Mouse (Mus musculus) monocyte, adult 5-6 weeks (primary cell): ENCODE results near the gene Map9. TPM values are rescaled to one million over a fixed set of nuclear protein-coding genes. Genes with fewer than 3 reads are reported as not detected.
"Not testable (repeated sequence)": the region's sequence is repeated elsewhere in the genome, so short reads cannot be mapped to it uniquely, and the experiment has no call there.

ENCODE experiments used
- ATAC-seq: fragments of 153-309, 156-312 bp; replicated peaks from 2 replicates; pipeline ENCODE4 v1.8.0; 2017; ENCODE audit warnings: mild to moderate bottlenecking; ENCODE audit not compliant: low TSS enrichment, insufficient number of reproducible peaks, severe bottlenecking, poor library complexity, low FRiP score
- total RNA-seq: library from RNA; stranded (forward); fragments of 200-1000, 200-491, 200-594 nt; gene quantifications from 3 replicates; pipeline ENCODE4 v1.2.3, GENCODE M21; 2017

Gene Map9
- total RNA-seq, 1 experiment from 2014 or later: not detected

DNA sequence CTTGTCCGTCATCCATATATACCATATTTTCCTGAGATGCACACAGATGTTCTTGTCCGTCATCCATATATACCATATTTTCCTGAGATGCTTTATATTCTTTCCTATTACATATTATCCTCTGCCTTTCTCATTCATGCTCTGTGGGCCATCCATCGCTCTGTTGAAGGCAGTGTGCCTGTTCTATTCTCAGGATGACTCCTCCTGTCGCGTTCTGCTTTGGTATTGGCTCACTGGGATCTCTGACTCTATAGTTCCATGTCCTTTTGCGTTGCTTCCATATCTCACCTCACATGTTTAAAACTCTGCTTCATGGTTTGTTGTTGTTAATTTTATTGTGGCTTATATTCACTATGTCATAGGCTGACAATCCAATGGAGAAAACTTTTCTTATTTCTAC, 48.0 kb downstream of the Map9 start:
- ATAC-seq: no peak

DNA sequence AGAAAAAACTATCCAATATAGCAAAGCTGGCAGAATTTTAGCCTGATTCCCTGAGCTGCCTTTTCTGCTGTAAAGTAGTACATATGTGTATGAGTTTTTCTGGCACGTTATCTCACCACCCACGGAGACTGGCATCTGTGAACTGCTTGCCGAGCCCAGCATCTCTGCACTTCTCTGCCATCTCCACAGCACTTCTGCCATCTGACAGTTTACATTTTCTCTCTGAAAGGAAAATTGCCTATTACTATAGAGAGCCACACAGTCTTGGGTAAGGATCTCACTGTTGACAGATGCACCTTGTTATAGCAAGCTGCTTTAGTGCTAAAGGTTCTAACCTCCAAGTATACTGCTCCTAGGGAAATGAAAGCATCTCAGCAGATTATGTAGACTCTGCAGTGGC, 48.5 kb downstream of the Map9 start:
- no peak for ATAC-seq

DNA sequence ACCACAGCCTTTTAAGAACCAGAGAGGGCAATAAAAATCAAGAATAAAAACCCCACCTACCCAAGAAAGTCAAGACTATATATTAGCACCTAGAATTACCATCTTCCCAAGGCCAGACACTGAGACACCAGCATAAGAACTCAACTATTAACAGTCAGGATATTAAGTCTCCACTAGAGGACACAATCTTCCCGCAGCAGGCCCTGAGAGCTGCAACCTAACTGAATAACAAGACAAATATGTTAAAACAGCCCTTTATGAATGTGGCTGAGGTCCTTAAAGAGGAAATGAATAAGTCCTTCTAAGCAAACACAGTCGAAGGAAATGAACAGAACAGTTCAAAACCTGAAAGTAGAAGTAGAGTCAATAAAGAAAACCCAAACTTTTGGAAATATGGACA, 49.6 kb downstream of the Map9 start:
- no peak for ATAC-seq

DNA sequence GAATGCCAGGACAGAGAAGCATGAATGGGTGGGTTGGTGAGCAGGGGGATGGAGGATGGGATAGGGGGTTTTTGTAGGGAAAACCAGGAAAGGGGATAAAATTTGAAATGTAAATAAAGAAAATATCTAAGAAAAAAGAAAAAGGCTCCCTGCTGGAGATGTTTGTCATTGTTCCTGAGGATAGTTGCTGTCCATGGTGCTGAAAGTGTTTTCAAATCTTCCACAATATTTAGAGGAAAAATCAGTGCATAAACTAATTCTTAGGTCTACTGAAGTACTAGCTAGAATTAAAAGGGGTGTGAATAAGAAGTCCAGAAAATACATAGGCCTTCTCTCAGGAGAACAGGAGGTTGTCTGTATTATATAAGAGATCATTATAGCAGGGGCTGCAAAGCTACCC, 54.6 kb downstream of the Map9 start:
- no peak for ATAC-seq

DNA sequence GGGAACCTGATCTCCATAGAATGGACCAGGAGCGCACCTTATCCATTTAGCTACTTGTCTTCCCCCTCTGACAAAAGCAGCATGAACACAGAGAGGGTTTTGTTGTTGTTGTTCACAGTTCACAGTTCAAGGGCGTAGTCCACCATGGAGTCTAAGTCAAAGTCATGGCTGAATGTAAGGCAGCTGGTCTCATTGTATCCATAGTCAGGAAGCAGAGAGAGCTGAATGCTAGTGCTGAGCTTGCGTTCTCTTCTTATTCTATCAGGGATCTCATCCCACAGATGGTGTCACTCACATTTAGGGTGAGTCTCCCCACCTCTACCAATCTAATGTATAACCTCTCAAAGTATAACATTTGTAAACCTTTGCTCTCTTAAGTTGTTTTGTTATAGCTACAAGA, 60.1 kb downstream of the Map9 start:
- ATAC-seq: no peak

DNA sequence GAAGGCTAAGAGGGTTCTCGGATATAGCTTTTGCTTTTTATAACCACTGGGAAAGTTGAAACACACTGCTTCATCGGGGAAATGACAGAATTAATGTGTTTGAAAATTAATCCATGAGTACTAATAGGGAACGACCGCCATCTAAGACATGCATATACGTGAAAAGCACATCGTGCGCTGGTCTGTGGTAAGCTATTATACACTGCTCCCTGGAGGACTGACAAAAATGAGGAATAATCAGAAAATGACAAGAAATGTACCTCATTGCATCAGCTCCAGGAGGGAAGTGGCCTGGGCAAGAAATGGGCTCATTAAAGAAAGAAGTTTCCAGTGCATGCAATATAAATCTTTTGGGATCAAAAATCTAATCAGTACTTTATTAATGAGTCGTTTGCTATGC, 77.5 kb downstream of the Map9 start:
- ATAC-seq: no peak

DNA sequence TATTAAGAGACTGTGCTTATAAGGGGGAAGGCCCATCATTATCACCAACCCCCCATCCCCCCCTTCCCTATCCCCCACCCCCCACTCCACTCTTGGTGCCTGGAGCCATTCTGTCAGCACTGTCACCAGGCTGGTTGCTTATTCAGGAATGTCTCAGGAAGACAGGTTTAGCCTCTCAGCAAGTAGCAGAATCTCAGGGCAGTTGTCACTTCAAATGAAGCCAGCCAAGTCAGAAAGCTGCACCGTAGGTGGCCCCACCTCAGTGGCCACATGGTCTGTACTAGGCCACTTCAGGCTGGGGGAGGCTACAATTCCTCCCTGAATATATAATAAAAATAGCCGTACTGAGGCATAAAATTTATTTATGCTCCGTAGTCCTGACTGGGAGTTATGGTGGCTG, 83.1 kb downstream of the Map9 start:
- ATAC-seq: no peak

DNA sequence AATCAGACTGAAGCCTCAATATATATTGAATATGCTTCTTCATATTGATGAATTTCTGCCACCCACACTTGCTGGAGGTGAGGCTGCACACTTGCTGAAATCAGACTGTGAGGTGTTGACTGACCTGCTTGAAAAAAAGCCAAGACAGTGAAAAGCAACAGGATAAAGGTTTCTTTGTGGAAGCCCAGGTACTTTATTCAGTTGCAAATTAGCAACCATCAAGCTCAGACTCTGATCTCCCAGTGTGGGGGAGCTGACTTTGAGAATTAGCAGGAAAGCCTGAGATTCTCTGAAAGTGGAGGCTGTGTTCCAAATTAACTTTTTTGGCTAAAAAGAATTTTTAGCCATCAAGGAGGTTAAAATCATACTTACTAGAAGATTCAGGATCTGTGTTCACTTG, 83.8 kb downstream of the Map9 start:
- ATAC-seq: not testable (repeated sequence)

Other genes with a start within 250 kb of the Map9 start
- gene Gucy1a1, start 212.3 kb upstream of the Map9 start, total RNA-seq: 0.21 to 0.49 TPM in 2 of 3 replicates, not detected in the other
- not detected in 3 replicates for gene Npy2r, start 190.0 kb downstream of the Map9 start, total RNA-seq